Mouse (Mus musculus): ENCODE measurements around the gene Fig4.

Fig4 gene

DNA sequence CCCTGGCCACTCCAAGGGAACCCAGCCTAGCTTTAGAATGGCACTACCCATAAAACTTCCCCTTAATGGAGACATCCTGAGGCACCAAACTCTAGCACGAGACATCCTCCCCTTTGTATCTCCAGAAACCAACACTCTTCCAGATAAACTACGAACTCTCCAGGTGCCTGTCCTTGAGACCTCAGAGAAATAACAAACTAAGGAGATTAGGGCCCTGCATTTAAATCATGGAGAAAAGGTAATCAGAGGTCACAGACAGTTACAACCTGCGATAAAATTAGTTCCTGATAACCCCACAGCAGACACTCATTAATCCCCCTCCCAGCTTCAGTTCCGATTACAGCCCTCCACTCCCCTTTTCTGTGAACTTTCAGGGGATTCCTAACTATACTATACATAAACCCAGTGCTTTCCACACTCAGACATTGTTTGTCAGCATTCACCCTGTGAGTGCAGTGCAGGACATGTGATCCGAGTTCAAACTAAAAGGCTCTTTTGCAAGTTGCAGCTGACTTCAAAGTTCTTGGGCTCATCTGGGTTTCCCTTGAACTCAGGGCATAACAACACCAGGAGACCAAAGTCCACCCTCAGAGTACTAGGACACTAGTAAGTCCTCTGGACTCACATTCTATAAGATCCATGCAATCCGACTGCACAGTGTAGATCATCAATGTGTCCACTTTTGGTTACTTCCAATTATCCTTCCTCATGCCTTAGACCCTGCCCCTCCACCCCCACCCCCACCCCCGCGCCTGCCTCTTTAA lies 42.6 kb downstream of the Fig4 start:
- no peak for DNase-seq

- DNase-seq: no peak
Observed at GRCm38 (mm10) chr10:41250749-41251065, 52.4 kb downstream of the Fig4 start.

GRCm38 (mm10) chr10:41250045-41250748 lies 52.9 kb downstream of the Fig4 start:
- no peak for DNase-seq

DNA sequence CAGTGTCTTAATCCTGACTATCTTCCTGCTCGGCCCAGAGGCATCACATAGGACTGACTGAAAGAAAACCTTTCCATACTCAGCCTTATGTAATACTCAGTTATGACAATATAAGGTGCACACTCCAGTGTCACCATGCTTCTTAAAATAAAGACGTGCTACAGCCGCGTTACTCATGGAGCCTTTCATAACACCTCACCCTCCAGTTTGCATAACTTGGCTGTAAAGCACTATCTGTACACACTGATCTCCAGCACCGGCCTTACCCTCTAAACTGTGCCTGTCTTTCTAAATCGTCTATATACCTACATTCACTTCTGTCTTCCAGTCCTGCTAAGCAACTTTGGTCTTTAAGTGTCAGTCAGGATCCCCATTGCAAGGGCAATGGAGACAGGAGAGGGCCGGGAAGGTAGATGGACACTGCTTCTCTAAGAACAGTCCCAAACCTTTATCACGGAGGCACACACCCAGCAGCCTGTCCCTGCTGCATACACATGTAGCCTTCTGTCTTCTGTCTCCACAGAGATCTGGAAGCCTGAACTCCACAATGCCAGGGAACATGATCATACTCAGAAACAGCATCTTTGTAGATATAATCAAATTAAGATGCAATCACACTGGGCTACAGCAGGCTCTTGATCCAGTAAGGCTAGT lies 53.9 kb downstream of the Fig4 start:
- DNase-seq: no peak

DNA sequence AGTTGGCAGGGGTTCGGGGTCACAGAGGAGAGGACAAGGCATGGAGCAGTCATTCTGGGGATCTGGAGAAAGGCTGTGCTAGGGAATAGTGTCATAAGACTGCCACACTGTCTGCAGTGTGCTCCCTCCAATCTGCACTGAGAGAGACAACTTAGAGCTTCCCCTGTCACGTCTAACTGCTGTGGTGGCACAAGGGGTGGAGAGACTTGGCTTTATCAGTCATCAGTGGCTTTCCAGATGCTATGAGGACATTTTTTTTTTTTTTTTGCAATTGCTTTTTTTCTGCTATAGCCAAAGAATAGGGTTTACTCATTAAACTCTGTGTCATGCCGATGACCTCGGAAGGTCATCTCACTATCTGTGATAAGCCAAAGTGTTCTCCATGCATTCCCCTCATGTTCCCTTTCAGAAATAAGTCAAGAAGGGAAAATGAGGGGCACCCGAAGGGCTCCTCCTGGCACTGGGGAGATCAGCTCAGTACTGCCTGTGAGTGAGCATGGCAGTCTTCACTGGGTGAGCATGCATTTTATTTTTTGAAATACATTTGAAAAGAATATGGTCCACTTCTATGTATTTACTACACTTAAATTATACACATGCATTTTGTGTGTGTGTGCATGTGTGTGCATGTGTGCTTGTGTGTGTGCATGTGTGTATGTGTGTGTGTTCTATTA lies 55.1 kb downstream of the Fig4 start:
- DNase-seq: no peak

DNA sequence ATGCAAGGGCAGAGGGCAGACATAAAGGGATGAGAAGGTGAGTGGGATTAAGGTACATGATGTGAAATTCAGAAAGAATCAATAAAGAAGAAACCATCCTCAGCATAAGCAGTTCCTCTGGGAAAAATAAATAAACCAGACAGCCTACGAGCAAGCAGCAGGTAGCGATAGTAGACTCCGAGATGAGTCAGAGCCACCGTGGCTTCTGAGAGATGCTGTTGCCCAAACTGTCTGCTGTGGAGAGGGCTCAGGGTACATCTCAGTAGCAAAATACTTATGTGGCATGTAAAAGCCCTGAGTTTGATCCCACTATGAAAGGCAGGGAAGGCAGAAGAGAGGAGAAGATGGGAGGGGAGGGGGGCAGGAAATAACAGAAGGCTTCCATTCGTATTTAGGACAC lies 56.9 kb downstream of the Fig4 start:
- no peak for DNase-seq

- no peak for DNase-seq
Observed at GRCm38 (mm10) chr10:41245477-41245876, 57.6 kb downstream of the Fig4 start.

- DNase-seq: no peak
Observed at GRCm38 (mm10) chr10:41245028-41245427, 58.0 kb downstream of the Fig4 start.

DNA sequence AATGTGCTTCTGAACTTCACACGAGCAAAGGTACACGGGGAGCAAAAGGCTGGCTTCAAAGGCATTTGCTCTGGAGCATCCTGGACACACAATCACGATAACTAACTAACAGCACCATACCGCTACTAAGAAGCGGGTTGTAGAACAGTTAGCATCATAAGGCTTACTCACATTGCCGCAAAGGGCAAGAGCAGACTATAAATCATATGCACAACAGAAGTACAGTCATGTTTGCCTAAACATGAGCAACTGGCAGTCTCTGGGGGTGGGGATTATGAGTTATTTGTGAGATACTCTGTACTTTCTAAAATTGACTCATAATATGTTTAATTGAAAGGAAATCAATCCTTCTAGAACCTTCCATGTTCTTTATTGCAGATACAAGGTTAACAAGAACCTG lies 59.1 kb downstream of the Fig4 start:
- DNase-seq: no peak

DNA sequence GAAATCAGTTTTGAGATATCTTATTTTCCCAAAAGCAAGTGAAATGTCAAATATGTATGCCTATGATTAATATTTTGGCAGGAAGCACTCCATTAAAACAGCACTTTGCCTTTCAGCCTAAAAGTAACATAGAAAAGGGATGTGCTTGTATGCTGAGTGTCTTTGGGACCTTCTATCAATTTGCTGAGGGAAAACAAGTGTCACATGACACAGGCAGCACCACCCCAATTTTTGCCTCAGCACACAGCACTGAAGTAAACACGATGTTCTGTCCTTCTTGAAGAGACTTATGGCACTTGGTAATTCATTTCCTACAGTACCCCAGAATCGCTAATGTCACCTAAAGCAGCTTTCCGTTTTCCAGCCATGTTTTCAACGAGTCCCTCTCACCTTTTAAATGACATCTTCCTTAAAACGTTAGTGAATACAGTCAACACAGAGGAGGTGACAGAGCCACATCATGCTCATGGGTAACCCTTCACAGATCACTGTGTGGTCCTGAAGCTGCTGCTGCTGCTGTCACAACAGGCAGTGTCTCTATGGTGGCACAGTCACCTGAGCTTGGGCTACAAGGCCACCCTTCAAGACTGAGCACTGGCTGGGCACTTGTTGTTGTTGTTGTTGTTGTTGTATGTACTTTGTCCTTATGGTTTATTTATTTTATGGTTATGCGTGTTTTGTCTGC lies 61.4 kb downstream of the Fig4 start:
- DNase-seq: no peak

GRCm38 (mm10) chr10:41241080-41241479 lies 62.0 kb downstream of the Fig4 start:
- DNase-seq: no peak

- DNase-seq: no peak
Observed at GRCm38 (mm10) chr10:41236020-41236419, 67.0 kb downstream of the Fig4 start.

- DNase-seq: no peak
Observed at GRCm38 (mm10) chr10:41235584-41235983, 67.5 kb downstream of the Fig4 start.

- DNase-seq: no peak
Observed at GRCm38 (mm10) chr10:41235159-41235558, 67.9 kb downstream of the Fig4 start.

- DNase-seq: no peak
Observed at GRCm38 (mm10) chr10:41234552-41234951, 68.5 kb downstream of the Fig4 start.

DNA sequence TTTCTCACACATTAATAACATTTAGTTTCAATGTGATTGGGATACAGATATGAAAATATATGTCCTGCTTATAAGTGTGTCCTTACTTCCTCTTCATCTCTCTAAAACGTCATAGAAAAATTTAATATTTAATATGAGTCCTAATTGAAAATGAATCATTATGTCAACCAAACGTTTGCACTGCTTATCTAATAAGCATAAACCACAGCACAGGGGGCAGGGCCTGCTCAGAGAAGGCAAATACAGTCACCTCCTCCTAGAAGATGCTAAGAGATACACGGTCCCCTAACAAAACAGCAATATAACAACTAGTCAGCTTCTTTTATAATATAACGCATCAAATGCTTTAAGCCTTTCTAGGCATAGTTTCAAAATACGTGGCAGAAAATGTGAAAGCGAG lies 69.9 kb downstream of the Fig4 start:
- DNase-seq: no peak

DNA sequence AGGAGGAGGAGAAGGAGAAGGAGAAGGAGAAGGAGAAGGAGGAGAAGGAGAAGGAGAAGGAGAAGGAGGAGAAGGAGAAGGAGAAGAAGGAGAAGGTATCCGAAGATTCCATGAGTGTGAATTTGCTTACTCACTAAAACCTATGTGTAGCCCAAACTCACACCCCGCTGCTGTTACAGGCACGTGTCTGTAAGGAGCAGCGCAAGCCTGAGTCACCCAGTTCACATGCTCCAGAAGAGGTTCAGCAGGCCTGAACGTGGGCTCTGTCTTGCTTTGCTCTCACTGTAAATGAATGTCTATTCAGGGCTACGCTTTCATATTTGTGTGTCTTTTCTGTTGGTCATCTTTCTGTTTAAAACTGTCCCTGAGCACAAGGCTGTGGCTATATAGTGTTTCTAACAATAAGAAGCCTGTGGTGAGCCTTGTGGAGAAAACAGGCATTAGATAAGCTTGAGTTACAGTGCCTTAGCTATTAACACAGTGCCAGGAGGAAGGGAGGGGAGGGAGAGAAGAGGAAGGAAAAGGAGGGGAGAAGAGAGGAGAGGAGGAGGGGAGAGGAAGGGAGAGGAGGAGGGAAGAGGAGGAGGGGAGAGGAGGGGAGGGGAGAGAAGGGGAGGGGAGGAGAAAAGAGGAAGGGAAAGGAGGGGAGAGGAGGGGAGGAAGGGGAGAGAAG lies 71.8 kb downstream of the Fig4 start:
- DNase-seq: no peak

DNA sequence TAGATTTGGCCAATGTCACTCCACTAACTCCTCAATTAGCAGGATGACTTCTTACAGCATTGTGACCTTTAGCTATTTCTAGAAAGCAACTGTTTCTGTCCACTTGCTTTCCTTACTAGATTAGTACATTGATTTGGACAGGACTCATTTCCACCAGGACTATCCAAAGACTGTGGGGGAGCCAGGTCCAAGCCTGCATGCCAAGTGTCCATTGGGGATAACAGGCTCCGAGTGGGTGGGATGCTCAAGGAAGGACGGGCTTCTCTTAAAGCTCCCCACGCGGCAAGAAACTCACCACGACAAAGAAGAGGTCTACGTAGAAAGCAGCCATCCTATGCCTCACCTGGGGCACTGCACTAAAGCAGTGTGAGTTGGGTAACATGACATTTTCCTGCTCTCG lies 75.4 kb downstream of the Fig4 start:
- no peak for DNase-seq

GRCm38 (mm10) chr10:41223499-41223898 lies 79.6 kb downstream of the Fig4 start:
- no peak for DNase-seq

DNA sequence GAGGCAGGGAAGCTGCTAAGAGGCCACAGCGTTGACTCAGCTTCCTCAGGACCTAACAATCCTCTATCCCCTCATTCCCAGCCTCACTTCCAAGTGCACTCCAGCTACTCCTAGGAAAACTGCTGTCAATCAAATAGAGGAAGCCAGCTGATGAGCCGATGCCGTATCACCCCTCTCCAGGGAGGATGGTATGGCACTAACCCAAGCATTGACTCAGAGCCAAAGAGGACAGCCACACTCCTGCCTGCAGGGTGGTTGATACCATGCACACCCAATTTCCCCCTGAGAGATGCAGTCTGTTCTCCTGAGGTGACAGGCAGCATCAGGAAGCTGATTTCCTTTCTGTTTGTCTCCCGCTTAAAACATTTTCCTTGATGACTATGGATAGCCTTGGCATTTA lies 81.9 kb downstream of the Fig4 start:
- no peak for DNase-seq

DNA sequence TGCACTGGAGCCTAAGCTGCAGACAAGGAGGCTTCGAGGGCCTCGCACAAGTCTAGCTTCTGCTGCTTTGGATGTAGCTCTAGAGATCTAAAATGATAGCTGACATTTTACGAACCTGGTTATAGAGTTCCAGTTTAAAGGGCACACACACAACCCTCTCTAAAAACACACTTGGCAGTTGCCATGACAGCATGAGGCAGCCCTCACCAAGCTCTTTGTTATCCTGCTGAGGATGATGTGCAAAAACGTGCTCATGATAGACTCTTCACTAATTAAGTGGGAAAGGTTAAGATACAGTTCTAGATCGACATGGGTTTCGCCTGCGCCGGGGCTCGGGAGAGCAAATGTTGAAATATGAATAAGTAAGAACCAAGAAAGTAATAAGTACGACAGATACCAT lies 84.2 kb downstream of the Fig4 start:
- DNase-seq: no peak

GRCm38 (mm10) chr10:41214083-41214482 lies 89.0 kb downstream of the Fig4 start:
- DNase-seq: no peak

DNA sequence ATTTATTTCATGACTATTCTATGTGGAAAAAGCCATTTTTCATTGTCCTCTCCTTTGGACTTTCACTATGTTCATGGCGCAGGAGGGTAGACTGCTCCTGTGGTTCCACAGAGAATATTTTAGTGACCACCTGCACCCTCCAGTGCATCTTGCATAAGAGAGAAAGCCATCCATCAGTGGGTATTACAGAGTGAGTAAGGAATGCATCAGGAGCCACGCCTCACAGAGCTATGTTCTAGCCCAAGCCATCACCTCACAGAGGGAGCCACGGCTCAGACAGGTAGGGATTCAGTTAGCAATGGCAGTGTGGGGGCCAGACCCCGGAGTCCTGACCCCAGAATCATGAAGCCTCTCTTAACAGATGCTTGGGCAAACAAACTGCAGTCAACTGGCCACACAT lies 93.5 kb downstream of the Fig4 start:
- no peak for DNase-seq

Data from lung, postnatal 14 days (tissue).